Mouse (Mus musculus): ENCODE results near the gene Rsf1.

- TF ChIP-seq CTCF (IDR thresholded peaks at IDR 0.05; ENCODE audit: low read depth, low read length) (no peak), POLR2A (IDR thresholded peaks at IDR 0.05; ENCODE audit: insufficient read depth, low read length) (no peak), EP300 (IDR thresholded peaks at IDR 0.05; ENCODE audit: insufficient read depth, low read depth, low read length) (no peak)
These were observed 128.1 kb downstream of the Rsf1 start for GRCm38 (mm10) chr7:97707809-97708208.
